Mouse (Mus musculus): ENCODE data around the gene Tmem9b. TPM values are rescaled to one million over a fixed set of nuclear protein-coding genes. Genes with fewer than 3 reads are reported as not detected.

Gene Tmem9b
- polyA plus RNA-seq, 1 experiment from 2014 or later: 74.2 TPM

- Histone ChIP-seq H3K36me3 (no peaks in the 10 kb centered on the region), H3K4me1 (no peaks in the 10 kb centered on the region), H3K27me3 (replicated peaks) (no peaks in the 10 kb centered on the region), H3K9me3 (no peaks in the 10 kb centered on the region), H3K4me3 (no peak within 1 kb of the TSS), H3K9ac (no peak within 1 kb of the TSS), H3K27ac (no peak within 1 kb of the TSS), H3K4me2 (replicated peaks) (no peak within 1 kb of the TSS)
- 95% methylated on average over 5 of the region's 5 CpGs for WGBS
- no peak for ATAC-seq (ENCODE audit: low FRiP score, low read depth)
These were observed 29.0 kb downstream of the Tmem9b start, which contains the start of gene BC051019 for GRCm38 (mm10) chr7:109723697-109724096. Gene BC051019 (minus strand): TSS chr7:109723850.

GRCm38 (mm10) chr7:109723114-109723513 is 29.6 kb downstream of the Tmem9b start:
- Histone ChIP-seq H3K9ac (no peak overlapping the region), H3K4me2 (replicated peaks) (no peak overlapping the region), H3K36me3 (no peaks in the 10 kb centered on the region), H3K9me3 (no peaks in the 10 kb centered on the region), H3K4me1 (no peaks in the 10 kb centered on the region), H3K27me3 (replicated peaks) (no peaks in the 10 kb centered on the region), H3K4me3 (no peak overlapping the region), H3K27ac (no peak overlapping the region)
- no peak for ATAC-seq (ENCODE audit: low FRiP score, low read depth)
- 96% methylated on average over 8 of the region's 8 CpGs for WGBS

- Histone ChIP-seq H3K27me3 (replicated peaks) (no peaks in the 10 kb centered on the region), H3K4me3 (no peak overlapping the region), H3K9me3 (no peaks in the 10 kb centered on the region), H3K4me1 (no peaks in the 10 kb centered on the region), H3K4me2 (replicated peaks) (no peak overlapping the region), H3K9ac (no peak overlapping the region), H3K36me3 (no peaks in the 10 kb centered on the region), H3K27ac (no peak overlapping the region)
- 93% methylated on average over 2 of the region's 2 CpGs for WGBS
- ATAC-seq (ENCODE audit: low FRiP score, low read depth): no peak
These were observed 30.1 kb downstream of the Tmem9b start for GRCm38 (mm10) chr7:109722618-109723017.

- H3K4me2 ChIP-seq (replicated peaks): no peak overlapping the region
- no peak overlapping the region for H3K27ac ChIP-seq
- no peaks in the 10 kb centered on the region for H3K27me3 ChIP-seq (replicated peaks)
- no peak for ATAC-seq (ENCODE audit: low FRiP score, low read depth)
- H3K9me3 ChIP-seq: no peaks in the 10 kb centered on the region
- H3K9ac ChIP-seq: no peak overlapping the region
- no peak overlapping the region for H3K4me3 ChIP-seq
- WGBS: 65% methylated on average over 9 of the region's 9 CpGs
- H3K36me3 ChIP-seq: no peaks in the 10 kb centered on the region
- no peaks in the 10 kb centered on the region for H3K4me1 ChIP-seq
These were observed 33.4 kb downstream of the Tmem9b start for GRCm38 (mm10) chr7:109719286-109719685.

GRCm38 (mm10) chr7:109713434-109713982 is 39.2 kb downstream of the Tmem9b start:
- no peak overlapping the region for H3K27ac ChIP-seq
- no peaks in the 10 kb centered on the region for H3K27me3 ChIP-seq (replicated peaks)
- 86% methylated on average over 2 of the region's 2 CpGs for WGBS
- no peak overlapping the region for H3K4me3 ChIP-seq
- peaks cover 28% of the 10 kb centered on the region for H3K36me3 ChIP-seq
- H3K4me2 ChIP-seq (replicated peaks): no peak overlapping the region
- no peaks in the 10 kb centered on the region for H3K4me1 ChIP-seq
- H3K9ac ChIP-seq: no peak overlapping the region
- no peaks in the 10 kb centered on the region for H3K9me3 ChIP-seq
- no peak for ATAC-seq (ENCODE audit: low FRiP score, low read depth)

- H3K27ac ChIP-seq: no peak overlapping the region
- no peak overlapping the region for H3K4me2 ChIP-seq (replicated peaks)
- no peaks in the 10 kb centered on the region for H3K9me3 ChIP-seq
- no peaks in the 10 kb centered on the region for H3K27me3 ChIP-seq (replicated peaks)
- H3K4me1 ChIP-seq: no peaks in the 10 kb centered on the region
- peaks cover 31% of the 10 kb centered on the region for H3K36me3 ChIP-seq
- 81% methylated on average over 7 of the region's 7 CpGs for WGBS
- H3K4me3 ChIP-seq: no peak overlapping the region
- no peak for ATAC-seq (ENCODE audit: low FRiP score, low read depth)
- H3K9ac ChIP-seq: no peak overlapping the region
These were observed 40.5 kb downstream of the Tmem9b start for GRCm38 (mm10) chr7:109712198-109712597.

GRCm38 (mm10) chr7:109710069-109710468 is 42.6 kb downstream of the Tmem9b start:
- 86% methylated on average over 1 of the region's 1 CpGs for WGBS
- ATAC-seq (ENCODE audit: low FRiP score, low read depth): no peak
- H3K4me2 ChIP-seq (replicated peaks): no peak overlapping the region
- no peak overlapping the region for H3K9ac ChIP-seq
- H3K4me1 ChIP-seq: no peaks in the 10 kb centered on the region
- H3K27me3 ChIP-seq (replicated peaks): no peaks in the 10 kb centered on the region
- no peak overlapping the region for H3K4me3 ChIP-seq
- H3K36me3 ChIP-seq: peaks cover 31% of the 10 kb centered on the region
- H3K9me3 ChIP-seq: no peaks in the 10 kb centered on the region
- H3K27ac ChIP-seq: no peak overlapping the region

GRCm38 (mm10) chr7:109708961-109709382 is 43.7 kb downstream of the Tmem9b start:
- WGBS: 79% methylated on average over 3 of the region's 3 CpGs
- Histone ChIP-seq H3K4me3 (no peak overlapping the region), H3K4me1 (no peaks in the 10 kb centered on the region), H3K36me3 (peaks cover 31% of the 10 kb centered on the region), H3K4me2 (replicated peaks) (no peak overlapping the region), H3K9me3 (no peaks in the 10 kb centered on the region), H3K9ac (no peak overlapping the region), H3K27ac (no peak overlapping the region), H3K27me3 (replicated peaks) (no peaks in the 10 kb centered on the region)
- no peak for ATAC-seq (ENCODE audit: low FRiP score, low read depth)

GRCm38 (mm10) chr7:109707023-109707785 is 45.5 kb downstream of the Tmem9b start:
- Histone ChIP-seq H3K4me3 (no peak overlapping the region), H3K36me3 (peaks cover 22% of the 10 kb centered on the region), H3K4me1 (0 out of 2 replicates have a peak, but pooled peaks cover 4% of the 10 kb centered on the region), H3K9ac (no peak overlapping the region), H3K9me3 (no peaks in the 10 kb centered on the region), H3K27ac (no peak overlapping the region), H3K4me2 (replicated peaks) (no peak overlapping the region), H3K27me3 (replicated peaks) (no peaks in the 10 kb centered on the region)
- no peak for ATAC-seq (ENCODE audit: low FRiP score, low read depth)
- WGBS: 60% methylated on average over 4 of the region's 4 CpGs

GRCm38 (mm10) chr7:109704461-109704860 is 48.2 kb downstream of the Tmem9b start:
- ATAC-seq (ENCODE audit: low FRiP score, low read depth): no peak
- Histone ChIP-seq H3K27ac (no peak overlapping the region), H3K4me3 (peak overlapping the region; percentile 55; the same call in 1 of the 2 replicates), H3K27me3 (replicated peaks) (no peaks in the 10 kb centered on the region), H3K36me3 (peaks cover 10% of the 10 kb centered on the region; the same call in 1 of the 2 replicates), H3K9me3 (no peaks in the 10 kb centered on the region), H3K4me2 (replicated peaks) (peak overlapping the region; percentile 75), H3K9ac (no peak overlapping the region), H3K4me1 (0 out of 2 replicates have a peak, but pooled peaks cover 4% of the 10 kb centered on the region)
- 61% methylated on average over 3 of the region's 3 CpGs for WGBS

GRCm38 (mm10) chr7:109704016-109704377 is 48.7 kb downstream of the Tmem9b start:
- peak; percentile 13 for ATAC-seq (ENCODE audit: low FRiP score, low read depth)
- H3K4me1 ChIP-seq: 0 out of 2 replicates have a peak, but pooled peaks cover 4% of the 10 kb centered on the region
- no peaks in the 10 kb centered on the region for H3K27me3 ChIP-seq (replicated peaks)
- H3K9ac ChIP-seq: peak overlapping the region; percentile 63
- peaks cover 7% of the 10 kb centered on the region; the same call in 1 of the 2 replicates for H3K36me3 ChIP-seq
- H3K27ac ChIP-seq: no peak overlapping the region
- 1% methylated on average over 17 of the region's 17 CpGs for WGBS
- peak overlapping the region; percentile 55 for H3K4me3 ChIP-seq
- peak overlapping the region; percentile 75 for H3K4me2 ChIP-seq (replicated peaks)
- no peaks in the 10 kb centered on the region for H3K9me3 ChIP-seq

GRCm38 (mm10) chr7:109703190-109704015 is 49.3 kb downstream of the Tmem9b start, which contains the start of the genes St5 and Akip1:
Gene St5 (minus strand): TSS chr7:109703605.
Gene Akip1 (plus strand): TSS chr7:109703690.
- WGBS: 1% methylated on average over 61 of the region's 61 CpGs
- Histone ChIP-seq H3K9ac (peak within 1 kb of the TSS; percentile 63), H3K36me3 (0 out of 2 replicates have a peak, but pooled peaks cover 2% of the 10 kb centered on the region), H3K4me1 (0 out of 2 replicates have a peak, but pooled peaks cover 4% of the 10 kb centered on the region), H3K4me2 (replicated peaks) (peak within 1 kb of the TSS; percentile 75), H3K4me3 (peak within 1 kb of the TSS; percentile 55), H3K27ac (no peak within 1 kb of the TSS), H3K9me3 (no peaks in the 10 kb centered on the region), H3K27me3 (replicated peaks) (no peaks in the 10 kb centered on the region)
- ATAC-seq (ENCODE audit: low FRiP score, low read depth): peak; percentile 98
